Mouse (Mus musculus) lung, postnatal 0 days (tissue): ENCODE measurements at regions not wholly inside any gene's neighbourhood (a gene's known extent, or its start where the extent isn't known, plus 50 kb on each side); places are given as distances from the start of the nearest gene placed in this dataset.

ENCODE experiments used
- CTCF ChIP-seq: IDR thresholded peaks from 2 replicates; pipeline ENCODE4 v1.5.1; 2016; ENCODE audit warnings: antibody characterized with exemption, mild to moderate bottlenecking
- EP300 ChIP-seq: IDR thresholded peaks from 2 replicates; pipeline ENCODE4 v1.6.1; 2016; ENCODE audit warnings: antibody characterized with exemption, mild to moderate bottlenecking, control low read depth

GRCm38 (mm10) chrX:12857881-12858755 lies 96.2 kb upstream of the Med14 start:
- TF ChIP-seq EP300 (no peak), CTCF (no peak)
